Mouse (Mus musculus) frontal cortex, adult (tissue): ENCODE data around the gene Zfp654.

Experiments used
- ATAC-seq: cut with Nextera tagmentation; 2 replicates; pipeline ENCODE4 v1.9.2; 2017; ENCODE audit warnings: mild to moderate bottlenecking, moderate library complexity, mixed read lengths; ENCODE audit not compliant: low TSS enrichment

The Zfp654 gene

GRCm38 (mm10) chr16:64852891-64853290 lies 1.4 kb upstream of the Zfp654 start:
- ATAC-seq = no peak

- ATAC-seq = peak; percentile 35
Observed at GRCm38 (mm10) chr16:64852441-64852871, 1.0 kb upstream of the Zfp654 start.

GRCm38 (mm10) chr16:64851085-64851562 lies 328 bp downstream of the Zfp654 start:
- ATAC-seq = no peak; the same call in 1 of the 2 replicates

GRCm38 (mm10) chr16:64850287-64851084 lies 966 bp downstream of the Zfp654 start:
- no peak for ATAC-seq

GRCm38 (mm10) chr16:64845947-64846346 lies 5.5 kb downstream of the Zfp654 start:
- ATAC-seq = no peak

- no peak for ATAC-seq
Observed at GRCm38 (mm10) chr16:64842374-64842729, 9.1 kb downstream of the Zfp654 start.

GRCm38 (mm10) chr16:64841481-64842373 lies 9.7 kb downstream of the Zfp654 start:
- ATAC-seq = no peak

GRCm38 (mm10) chr16:64836709-64837108 lies 14.7 kb downstream of the Zfp654 start:
- 0 out of 2 replicates have a peak, but pooled peaks have one; percentile 44 for ATAC-seq

GRCm38 (mm10) chr16:64835996-64836545 lies 15.4 kb downstream of the Zfp654 start:
- ATAC-seq = 0 out of 2 replicates have a peak, but pooled peaks have one; percentile 16

- no peak for ATAC-seq
Observed at GRCm38 (mm10) chr16:64830291-64830690, 21.2 kb downstream of the Zfp654 start.

GRCm38 (mm10) chr16:64824474-64824873 lies 27.0 kb downstream of the Zfp654 start:
- ATAC-seq = no peak

GRCm38 (mm10) chr16:64823890-64824289 lies 27.6 kb downstream of the Zfp654 start:
- ATAC-seq = no peak

- no peak for ATAC-seq
Observed at GRCm38 (mm10) chr16:64817094-64817765, 34.2 kb downstream of the Zfp654 start.

GRCm38 (mm10) chr16:64803041-64803440 lies 48.4 kb downstream of the Zfp654 start:
- no peak for ATAC-seq

- ATAC-seq = no peak
Observed at GRCm38 (mm10) chr16:64801638-64802037, 49.8 kb downstream of the Zfp654 start.

GRCm38 (mm10) chr16:64800393-64800792 lies 51.1 kb downstream of the Zfp654 start:
- no peak for ATAC-seq

GRCm38 (mm10) chr16:64794802-64795201 lies 56.6 kb downstream of the Zfp654 start:
- no peak for ATAC-seq

GRCm38 (mm10) chr16:64789706-64790105 lies 61.7 kb downstream of the Zfp654 start:
- no peak for ATAC-seq

- ATAC-seq = no peak
Observed at GRCm38 (mm10) chr16:64775516-64775915, 75.9 kb downstream of the Zfp654 start.

GRCm38 (mm10) chr16:64771431-64771818 lies 80.0 kb downstream of the Zfp654 start:
- no peak for ATAC-seq
